Mouse (Mus musculus) forebrain, embryonic 14.5 days (tissue): ENCODE measurements around the gene Ccdc181. TPM values are rescaled to one million over a fixed set of nuclear protein-coding genes. Genes with fewer than 3 reads are reported as not detected.
"Not testable (repeated sequence)": the region's sequence is repeated elsewhere in the genome, so short reads cannot be mapped to it uniquely, and the experiment has no call there.

Source experiments
- ATAC-seq: fragments of 200-750 bp; cut with Nextera tagmentation; 2 replicates; pipeline ENCODE4 v1.8.0; 2017; ENCODE audit warnings: mild to moderate bottlenecking, moderate library complexity
- DNase-seq: peaks from one replicate; pipeline ENCODE4 v3.0.0-alpha.2; 2015; ENCODE audit warnings: low spot score
- H3K27ac ChIP-seq: fragments of 300-500 bp; sonication (generic); 2 replicates; pipeline ENCODE4 v1.5.1; 2014; ENCODE audit warnings: low read depth, mild to moderate bottlenecking, control low read depth, low read length, moderate library complexity
- H3K27me3 ChIP-seq: fragments of 300-500 bp; sonication (generic); replicated peaks from 2 replicates; pipeline ENCODE4 v1.6.1; 2014; ENCODE audit warnings: low read length, control low read depth, mixed read lengths; ENCODE audit not compliant: control insufficient read depth, insufficient read depth
- H3K36me3 ChIP-seq: fragments of 300-500 bp; sonication (generic); 2 replicates; pipeline ENCODE4 v1.6.1; 2014; ENCODE audit warnings: low read length, control low read depth; ENCODE audit not compliant: control insufficient read depth, insufficient read depth
- H3K4me1 ChIP-seq: fragments of 300-500 bp; sonication (generic); 2 replicates; pipeline ENCODE4 v1.6.1; 2014; ENCODE audit warnings: antibody characterized with exemption, low read length, control low read depth; ENCODE audit not compliant: control insufficient read depth, insufficient read depth
- H3K4me2 ChIP-seq: fragments of 300-500 bp; sonication (generic); 2 replicates; pipeline ENCODE4 v1.6.1; 2014; ENCODE audit warnings: mild to moderate bottlenecking, control low read depth, low read length
- H3K4me3 ChIP-seq: fragments of 300-500 bp; sonication (generic); 2 replicates; pipeline ENCODE4 v1.5.1; 2014; ENCODE audit warnings: low read depth, low read length, control low read depth
- H3K9ac ChIP-seq: fragments of 300-500 bp; sonication (generic); 2 replicates; pipeline ENCODE4 v1.6.1; 2014; ENCODE audit warnings: mild to moderate bottlenecking, low read length, control low read depth, moderate library complexity
- H3K9me3 ChIP-seq: fragments of 300-500 bp; sonication (generic); replicated peaks from 2 replicates; pipeline ENCODE4 v1.6.1; 2016; ENCODE audit warnings: low read length, control low read depth, mixed read lengths; ENCODE audit not compliant: control insufficient read depth
- WGBS: fragments of 180-500 bp; shearing (Covaris S2); extraction: QIAGEN DNeasy Blood & Tissue Kit; methylation state at CpG from one replicate; pipeline ENCODE4 v1.1.7; 2014; 5-methylcytosine and 5-hydroxymethylcytosine counted together
- polyA plus RNA-seq: library from polyadenylated mRNA; unstranded; fragments of >200 nt; fragmentation: Nextera tagmentation; extraction: Ambion mirVana; gene quantifications from 2 replicates; pipeline ENCODE4 v1.2.1, GENCODE M21; 2014

Gene Ccdc181
- polyA plus RNA-seq = 20.8 and 23.9 TPM in 2 replicates

DNA sequence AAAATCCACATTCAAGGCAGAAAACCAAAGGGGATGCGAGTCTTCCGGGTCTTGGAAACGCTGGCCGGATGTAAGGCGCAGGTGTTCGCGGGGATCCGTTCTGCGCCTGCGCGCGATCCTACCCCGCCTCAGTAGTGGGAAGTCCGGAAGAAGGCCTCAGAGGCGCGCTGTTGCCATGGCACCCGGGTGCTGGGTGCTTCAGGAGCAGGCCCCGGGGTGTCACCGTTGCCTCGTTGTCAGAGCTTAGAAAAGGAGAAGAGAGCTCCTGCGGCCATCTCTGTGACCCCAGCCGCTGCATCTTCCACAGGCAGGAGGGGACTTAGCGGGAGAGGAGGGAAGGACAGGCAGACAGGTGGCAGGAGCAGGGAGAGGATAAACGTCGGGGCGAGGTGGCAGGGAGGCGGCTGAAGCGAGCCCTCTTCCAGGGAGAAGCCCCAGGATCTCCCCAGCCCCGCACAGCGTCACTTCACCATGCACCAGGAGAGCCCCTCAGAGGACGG lies at the start of gene Ccdc181:
Gene Ccdc181, plus strand, starts transcription at position 131 of the 500 bp plus-strand sequence.
- no peaks in the 10 kb centered on the region for H3K9me3 ChIP-seq
- H3K27me3 ChIP-seq = no peaks in the 10 kb centered on the region
- H3K4me3 ChIP-seq = peak within 1 kb of the TSS; percentile 65
- DNase-seq (peak; percentile 97), ATAC-seq (peak; percentile 100)
- no peaks in the 10 kb centered on the region for H3K4me1 ChIP-seq
- H3K9ac ChIP-seq = peak within 1 kb of the TSS; percentile 77
- peak within 1 kb of the TSS; percentile 74 for H3K4me2 ChIP-seq
- H3K27ac ChIP-seq = peak within 1 kb of the TSS; percentile 78
- 0 out of 2 replicates have a peak, but pooled peaks cover 3% of the 10 kb centered on the region for H3K36me3 ChIP-seq
- WGBS = under 1% methylated on average over 31 of the region's 31 CpGs

DNA sequence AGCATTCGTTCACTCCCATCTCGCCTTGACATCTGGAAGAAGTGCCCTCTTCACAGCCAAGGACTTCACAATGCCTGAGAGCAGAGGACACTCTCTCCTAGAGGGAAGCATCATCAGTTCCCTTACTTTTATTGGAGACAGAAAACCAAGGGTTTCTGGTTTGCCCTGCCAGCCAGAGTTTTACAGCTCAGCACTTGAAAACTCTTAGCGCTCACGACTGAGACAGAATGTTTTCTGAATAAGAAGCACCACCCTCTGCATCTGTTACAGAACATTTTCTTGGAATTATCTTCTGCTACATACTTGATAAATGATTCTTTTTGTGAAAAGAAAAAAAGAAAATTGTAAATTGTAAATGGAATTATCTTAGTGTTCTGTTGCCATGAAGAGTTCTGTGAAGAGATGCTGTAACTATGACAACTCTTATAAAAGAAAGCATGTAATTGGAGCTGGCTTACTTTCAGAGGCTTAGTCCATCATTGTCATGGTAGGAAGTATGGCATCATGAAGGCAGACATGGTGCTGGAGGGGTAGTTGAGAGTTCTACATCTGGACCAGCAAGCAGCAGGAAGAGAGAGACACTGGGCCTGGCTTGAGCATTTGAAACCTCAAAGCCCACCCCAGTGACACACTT lies 43.3 kb upstream of the Ccdc181 start:
- not testable (repeated sequence) for H3K27me3 ChIP-seq, H3K4me2 ChIP-seq, H3K27ac ChIP-seq, H3K36me3 ChIP-seq, H3K9me3 ChIP-seq, H3K4me3 ChIP-seq, H3K9ac ChIP-seq, ATAC-seq, H3K4me1 ChIP-seq, DNase-seq
- 75% methylated on average over 2 of the region's 4 CpGs for WGBS

DNA sequence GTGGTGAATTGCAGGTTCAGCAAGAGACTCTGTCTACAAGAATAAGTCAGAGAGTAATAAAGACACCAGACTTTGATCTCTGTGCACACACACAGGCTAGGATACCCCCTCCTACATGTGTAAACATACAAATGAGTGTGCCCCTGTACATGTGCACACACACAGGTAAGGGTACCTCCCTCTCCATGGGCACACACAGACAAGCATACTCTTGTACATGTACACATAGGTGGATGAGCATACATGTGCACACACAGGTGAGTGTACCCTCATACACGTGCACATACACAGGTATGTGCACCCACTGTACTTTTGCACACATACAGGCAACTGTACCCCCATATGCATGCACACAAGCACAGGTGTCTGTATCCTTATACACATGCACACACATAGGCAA lies 41.9 kb upstream of the Ccdc181 start:
- no peak for ATAC-seq
- no peak overlapping the region for H3K9ac ChIP-seq

DNA sequence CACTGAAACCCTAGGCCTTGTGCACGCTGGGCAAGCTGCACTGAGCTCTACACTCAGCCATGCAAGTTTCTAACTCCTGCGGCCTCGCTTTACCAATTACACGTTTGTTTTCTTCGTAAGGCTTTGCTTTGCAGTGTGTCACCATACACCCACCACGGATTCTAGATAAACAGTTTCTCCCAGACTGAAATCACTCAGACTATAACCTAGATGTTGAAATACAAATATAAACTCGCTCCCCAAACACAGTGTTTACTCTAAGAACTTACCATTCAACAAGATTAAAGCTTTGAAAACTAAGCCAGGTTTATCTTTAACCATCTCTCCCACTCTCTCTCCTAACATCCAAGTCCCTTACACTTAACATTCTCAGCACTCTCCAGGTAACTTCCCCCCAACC lies 40.3 kb upstream of the Ccdc181 start:
- ATAC-seq = no peak
- 68% methylated on average over 7 of the region's 7 CpGs for WGBS
- Histone ChIP-seq H3K27me3 (no peaks in the 10 kb centered on the region), H3K4me1 (no peaks in the 10 kb centered on the region), H3K9me3 (no peaks in the 10 kb centered on the region), H3K4me3 (no peak overlapping the region), H3K27ac (no peak overlapping the region), H3K4me2 (no peak overlapping the region), H3K9ac (no peak overlapping the region), H3K36me3 (no peaks in the 10 kb centered on the region)
- DNase-seq = no peak

More for the DNA sequence above, 41.9 kb upstream of the Ccdc181 start:
- no peaks in the 10 kb centered on the region for H3K9me3 ChIP-seq
- H3K4me1 ChIP-seq = no peaks in the 10 kb centered on the region
- no peak overlapping the region for H3K27ac ChIP-seq
- H3K36me3 ChIP-seq = no peaks in the 10 kb centered on the region
- DNase-seq = no peak
- 66% methylated on average over 1 of the region's 1 CpGs for WGBS
- no peak overlapping the region for H3K4me2 ChIP-seq
- H3K4me3 ChIP-seq = no peak overlapping the region
- H3K27me3 ChIP-seq = no peaks in the 10 kb centered on the region

DNA sequence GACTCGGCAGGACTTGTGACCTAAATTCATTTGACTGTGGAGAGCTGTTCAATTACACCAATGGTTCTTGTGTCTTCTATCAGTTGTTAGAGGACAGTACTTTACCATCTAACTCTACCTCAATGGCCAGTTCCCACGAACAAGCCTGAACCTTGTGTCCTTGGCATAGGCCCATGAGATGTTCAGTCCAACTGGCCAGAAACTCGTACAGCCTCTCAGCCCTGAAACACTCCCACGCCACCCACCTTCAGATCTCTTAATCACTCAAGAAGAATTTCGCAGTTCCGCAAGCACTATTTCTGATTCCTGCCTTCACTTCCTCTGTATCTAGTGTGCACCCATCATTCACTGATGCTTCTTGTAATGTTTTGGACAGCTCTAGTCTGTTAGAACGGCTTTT lies 39.3 kb upstream of the Ccdc181 start:
- no peaks in the 10 kb centered on the region for H3K4me1 ChIP-seq
- no peak for ATAC-seq
- no peaks in the 10 kb centered on the region for H3K9me3 ChIP-seq
- no peaks in the 10 kb centered on the region for H3K36me3 ChIP-seq
- H3K27ac ChIP-seq = no peak overlapping the region
- 61% methylated on average over 7 of the region's 7 CpGs for WGBS
- no peak for DNase-seq
- no peaks in the 10 kb centered on the region for H3K27me3 ChIP-seq
- no peak overlapping the region for H3K4me3 ChIP-seq
- no peak overlapping the region for H3K4me2 ChIP-seq
- no peak overlapping the region for H3K9ac ChIP-seq

DNA sequence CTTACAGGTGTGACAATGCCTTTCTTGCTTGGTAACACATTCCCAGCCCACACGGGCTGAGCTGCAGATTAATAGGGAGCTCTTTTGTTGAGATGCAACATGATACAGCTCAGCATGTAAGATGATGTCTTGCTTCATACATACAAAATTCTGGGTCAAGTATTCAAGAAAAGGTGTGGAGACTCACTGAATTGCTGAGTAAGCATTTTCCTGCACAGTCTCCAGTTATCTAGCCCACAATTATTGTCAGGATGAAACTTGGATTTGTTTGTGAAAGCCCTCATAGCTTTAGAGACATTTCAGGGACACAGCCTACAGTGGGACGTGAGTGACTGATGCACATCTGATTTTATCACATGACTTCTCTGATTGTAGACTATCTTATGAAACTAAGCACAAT lies 33.9 kb upstream of the Ccdc181 start:
- H3K4me2 ChIP-seq = no peak overlapping the region
- no peak overlapping the region for H3K27ac ChIP-seq
- H3K4me1 ChIP-seq = no peaks in the 10 kb centered on the region
- no peaks in the 10 kb centered on the region for H3K27me3 ChIP-seq
- H3K36me3 ChIP-seq = no peaks in the 10 kb centered on the region
- H3K4me3 ChIP-seq = no peak overlapping the region
- H3K9ac ChIP-seq = no peak overlapping the region
- WGBS = 82% methylated on average over 2 of the region's 2 CpGs
- no peak for DNase-seq
- no peaks in the 10 kb centered on the region for H3K9me3 ChIP-seq
- ATAC-seq = no peak

DNA sequence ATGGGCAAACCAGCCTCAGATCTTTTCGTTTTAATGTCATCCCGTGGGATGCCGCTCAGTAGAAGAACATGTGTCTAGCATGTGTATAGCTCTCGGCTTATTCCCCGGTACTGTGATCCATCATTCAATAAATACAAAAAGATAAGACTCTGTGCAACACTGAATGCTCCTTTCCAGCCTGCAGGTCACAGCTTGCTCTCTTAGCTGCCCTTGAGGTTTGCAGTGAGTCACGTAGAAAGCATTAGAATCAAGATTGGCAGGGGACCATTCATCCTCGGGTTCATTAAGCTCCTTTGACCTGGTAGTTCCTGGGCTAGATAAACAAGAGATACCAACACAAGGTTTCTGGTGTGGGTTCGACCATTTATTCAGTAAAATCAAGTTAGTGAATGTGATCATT lies 32.6 kb upstream of the Ccdc181 start:
- 71% methylated on average over 8 of the region's 8 CpGs for WGBS
- no peak overlapping the region for H3K4me2 ChIP-seq
- no peaks in the 10 kb centered on the region for H3K36me3 ChIP-seq
- no peak overlapping the region for H3K9ac ChIP-seq
- H3K27me3 ChIP-seq = no peaks in the 10 kb centered on the region
- H3K4me3 ChIP-seq = no peak overlapping the region
- H3K9me3 ChIP-seq = no peaks in the 10 kb centered on the region
- ATAC-seq (no peak), DNase-seq (no peak)
- no peak overlapping the region for H3K27ac ChIP-seq
- H3K4me1 ChIP-seq = peaks cover under 1% of the 10 kb centered on the region; the same call in 1 of the 2 replicates

DNA sequence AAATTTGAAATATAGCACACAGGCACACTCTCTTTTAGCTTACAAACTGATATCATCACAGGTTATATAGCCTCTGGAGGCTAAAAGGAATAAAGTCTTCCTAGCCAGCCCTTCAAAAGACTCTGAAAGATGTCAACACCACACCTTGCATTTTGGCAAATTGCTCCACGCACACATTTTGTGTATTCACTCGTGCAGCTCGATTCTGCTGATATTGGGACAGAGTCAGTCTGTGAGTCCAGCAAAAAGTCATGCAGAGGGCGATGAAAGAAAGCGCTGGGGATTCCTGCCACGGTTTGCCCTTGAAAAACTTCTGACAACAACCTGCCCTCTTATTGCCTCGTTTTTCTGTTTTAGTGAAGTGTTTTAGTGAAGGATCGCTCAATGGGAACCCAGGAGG lies 27.9 kb upstream of the Ccdc181 start:
- 36% methylated on average over 8 of the region's 8 CpGs for WGBS
- ATAC-seq = no peak
- H3K27me3 ChIP-seq = no peaks in the 10 kb centered on the region
- H3K27ac ChIP-seq = no peak overlapping the region
- no peak overlapping the region for H3K4me2 ChIP-seq
- peaks cover 14% of the 10 kb centered on the region for H3K4me1 ChIP-seq
- no peaks in the 10 kb centered on the region for H3K9me3 ChIP-seq
- H3K36me3 ChIP-seq = no peaks in the 10 kb centered on the region
- no peak overlapping the region for H3K4me3 ChIP-seq
- no peak for DNase-seq
- H3K9ac ChIP-seq = no peak overlapping the region

DNA sequence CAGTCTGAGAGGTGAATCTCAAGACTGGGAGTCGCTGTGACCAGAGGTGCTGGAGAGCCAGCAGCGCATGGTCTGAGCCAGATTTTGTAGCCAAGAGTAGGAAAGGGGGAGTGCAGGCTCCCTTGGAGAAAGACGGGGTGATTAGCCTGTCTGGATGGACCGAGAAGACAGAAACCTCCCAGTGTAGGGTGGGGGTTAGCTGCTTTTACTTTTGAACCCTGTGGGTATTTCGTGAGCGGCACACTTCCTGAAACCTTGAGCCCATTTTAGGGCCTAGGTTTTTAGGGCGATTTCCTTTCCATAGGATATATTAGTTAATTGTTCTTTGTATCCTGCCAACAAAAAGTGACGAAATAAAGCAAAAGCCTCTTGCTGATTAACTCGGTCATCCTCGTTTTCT lies 27.4 kb upstream of the Ccdc181 start:
- DNase-seq (peak; percentile 5), ATAC-seq (no peak)
- H3K4me3 ChIP-seq = peak overlapping the region; percentile 75
- H3K4me1 ChIP-seq = peaks cover 14% of the 10 kb centered on the region
- H3K27me3 ChIP-seq = no peaks in the 10 kb centered on the region
- no peaks in the 10 kb centered on the region for H3K9me3 ChIP-seq
- 8% methylated on average over 10 of the region's 10 CpGs for WGBS
- H3K27ac ChIP-seq = no peak overlapping the region
- H3K9ac ChIP-seq = peak overlapping the region; percentile 68
- no peaks in the 10 kb centered on the region for H3K36me3 ChIP-seq
- peak overlapping the region; percentile 84 for H3K4me2 ChIP-seq
